Mouse (Mus musculus): Measurements from ENCODE around the gene Gata3. TPM values are rescaled to one million over a fixed set of nuclear protein-coding genes. Genes with fewer than 3 reads are reported as not detected.

Gata3 gene
- polyA plus RNA-seq, 1 experiment from 2014 or later: 22.6 TPM

- H3K4me3 ChIP-seq: no peak overlapping the region
- H3K4me2 ChIP-seq (replicated peaks): no peak overlapping the region
- no peak for ATAC-seq (ENCODE audit: insufficient number of reproducible peaks, insufficient read depth, low FRiP score, low TSS enrichment)
- H3K36me3 ChIP-seq: no peaks in the 10 kb centered on the region
- H3K9me3 ChIP-seq: no peaks in the 10 kb centered on the region
- WGBS: 23% methylated on average over 4 of the region's 4 CpGs
- no peak overlapping the region for H3K27ac ChIP-seq
- peaks cover 22% of the 10 kb centered on the region; the same call in 1 of the 2 replicates for H3K4me1 ChIP-seq
- H3K9ac ChIP-seq: no peak overlapping the region
- H3K27me3 ChIP-seq: peaks cover 41% of the 10 kb centered on the region
These were observed 18.6 kb downstream of the Gata3 start for GRCm38 (mm10) chr2:9871141-9871716.

GRCm38 (mm10) chr2:9867092-9867825 lies 22.6 kb downstream of the Gata3 start:
- no peaks in the 10 kb centered on the region for H3K9me3 ChIP-seq
- peaks cover 5% of the 10 kb centered on the region; the same call in 1 of the 2 replicates for H3K4me1 ChIP-seq
- no peak overlapping the region for H3K4me2 ChIP-seq (replicated peaks)
- WGBS: 82% methylated on average over 12 of the region's 12 CpGs
- no peak overlapping the region for H3K4me3 ChIP-seq
- no peak overlapping the region for H3K9ac ChIP-seq
- ATAC-seq (ENCODE audit: insufficient number of reproducible peaks, insufficient read depth, low FRiP score, low TSS enrichment): no peak
- no peaks in the 10 kb centered on the region for H3K36me3 ChIP-seq
- no peak overlapping the region for H3K27ac ChIP-seq
- peaks cover 14% of the 10 kb centered on the region; the same call in 1 of the 2 replicates for H3K27me3 ChIP-seq

- Histone ChIP-seq H3K4me3 (no peak overlapping the region), H3K9ac (no peak overlapping the region), H3K27me3 (no peaks in the 10 kb centered on the region), H3K4me1 (no peaks in the 10 kb centered on the region), H3K36me3 (no peaks in the 10 kb centered on the region), H3K4me2 (replicated peaks) (no peak overlapping the region), H3K27ac (no peak overlapping the region), H3K9me3 (no peaks in the 10 kb centered on the region)
- WGBS: 86% methylated on average over 5 of the region's 5 CpGs
- ATAC-seq (ENCODE audit: insufficient number of reproducible peaks, insufficient read depth, low FRiP score, low TSS enrichment): no peak
These were observed 29.1 kb downstream of the Gata3 start for GRCm38 (mm10) chr2:9860698-9861097.

GRCm38 (mm10) chr2:9855861-9856260 lies 34.0 kb downstream of the Gata3 start:
- no peak overlapping the region for H3K27ac ChIP-seq
- H3K4me1 ChIP-seq: no peaks in the 10 kb centered on the region
- H3K36me3 ChIP-seq: no peaks in the 10 kb centered on the region
- WGBS: 35% methylated on average over 4 of the region's 4 CpGs
- H3K9me3 ChIP-seq: no peaks in the 10 kb centered on the region
- no peaks in the 10 kb centered on the region for H3K27me3 ChIP-seq
- no peak overlapping the region for H3K9ac ChIP-seq
- ATAC-seq (ENCODE audit: insufficient number of reproducible peaks, insufficient read depth, low FRiP score, low TSS enrichment): no peak
- no peak overlapping the region for H3K4me2 ChIP-seq (replicated peaks)
- no peak overlapping the region for H3K4me3 ChIP-seq

GRCm38 (mm10) chr2:9852851-9853576 lies 36.8 kb downstream of the Gata3 start:
- Histone ChIP-seq H3K27me3 (no peaks in the 10 kb centered on the region), H3K4me2 (replicated peaks) (no peak overlapping the region), H3K27ac (no peak overlapping the region), H3K4me1 (no peaks in the 10 kb centered on the region), H3K4me3 (no peak overlapping the region), H3K9ac (no peak overlapping the region), H3K36me3 (no peaks in the 10 kb centered on the region), H3K9me3 (no peaks in the 10 kb centered on the region)
- ATAC-seq (ENCODE audit: insufficient number of reproducible peaks, insufficient read depth, low FRiP score, low TSS enrichment): no peak
- WGBS: 55% methylated on average over 13 of the region's 13 CpGs

- ATAC-seq (ENCODE audit: insufficient number of reproducible peaks, insufficient read depth, low FRiP score, low TSS enrichment): no peak
- Histone ChIP-seq H3K9ac (no peak overlapping the region), H3K27me3 (no peaks in the 10 kb centered on the region), H3K4me1 (no peaks in the 10 kb centered on the region), H3K4me3 (no peak overlapping the region), H3K36me3 (no peaks in the 10 kb centered on the region), H3K4me2 (replicated peaks) (no peak overlapping the region), H3K27ac (no peak overlapping the region), H3K9me3 (no peaks in the 10 kb centered on the region)
- 40% methylated on average over 7 of the region's 7 CpGs for WGBS
These were observed 54.6 kb downstream of the Gata3 start for GRCm38 (mm10) chr2:9835195-9835594.

GRCm38 (mm10) chr2:9833712-9834111 lies 56.1 kb downstream of the Gata3 start:
- H3K4me1 ChIP-seq: no peaks in the 10 kb centered on the region
- H3K9me3 ChIP-seq: no peaks in the 10 kb centered on the region
- H3K27me3 ChIP-seq: no peaks in the 10 kb centered on the region
- H3K36me3 ChIP-seq: no peaks in the 10 kb centered on the region
- no peak overlapping the region for H3K27ac ChIP-seq
- H3K4me3 ChIP-seq: no peak overlapping the region
- H3K4me2 ChIP-seq (replicated peaks): no peak overlapping the region
- no peak overlapping the region for H3K9ac ChIP-seq
- WGBS: 78% methylated on average over 7 of the region's 7 CpGs
- no peak for ATAC-seq (ENCODE audit: insufficient number of reproducible peaks, insufficient read depth, low FRiP score, low TSS enrichment)

- H3K36me3 ChIP-seq: no peaks in the 10 kb centered on the region
- no peak overlapping the region for H3K4me2 ChIP-seq (replicated peaks)
- no peak overlapping the region for H3K27ac ChIP-seq
- H3K4me3 ChIP-seq: no peak overlapping the region
- H3K9me3 ChIP-seq: no peaks in the 10 kb centered on the region
- H3K4me1 ChIP-seq: no peaks in the 10 kb centered on the region
- 19% methylated on average over 3 of the region's 3 CpGs for WGBS
- no peak overlapping the region for H3K9ac ChIP-seq
- H3K27me3 ChIP-seq: no peaks in the 10 kb centered on the region
- no peak for ATAC-seq (ENCODE audit: insufficient number of reproducible peaks, insufficient read depth, low FRiP score, low TSS enrichment)
These were observed 62.2 kb downstream of the Gata3 start for GRCm38 (mm10) chr2:9827624-9828023.

GRCm38 (mm10) chr2:9820611-9821010 lies 69.2 kb downstream of the Gata3 start:
- H3K9ac ChIP-seq: no peak overlapping the region
- H3K27ac ChIP-seq: no peak overlapping the region
- no peak overlapping the region for H3K4me3 ChIP-seq
- H3K4me2 ChIP-seq (replicated peaks): no peak overlapping the region
- WGBS: 67% methylated on average over 8 of the region's 8 CpGs
- H3K9me3 ChIP-seq: no peaks in the 10 kb centered on the region
- H3K4me1 ChIP-seq: no peaks in the 10 kb centered on the region
- H3K36me3 ChIP-seq: no peaks in the 10 kb centered on the region
- no peaks in the 10 kb centered on the region for H3K27me3 ChIP-seq
- no peak for ATAC-seq (ENCODE audit: insufficient number of reproducible peaks, insufficient read depth, low FRiP score, low TSS enrichment)

GRCm38 (mm10) chr2:9818177-9818785 lies 71.6 kb downstream of the Gata3 start:
- Histone ChIP-seq H3K27me3 (no peaks in the 10 kb centered on the region), H3K36me3 (no peaks in the 10 kb centered on the region), H3K4me3 (no peak overlapping the region), H3K4me1 (no peaks in the 10 kb centered on the region), H3K9me3 (no peaks in the 10 kb centered on the region), H3K4me2 (replicated peaks) (no peak overlapping the region), H3K9ac (no peak overlapping the region), H3K27ac (no peak overlapping the region)
- WGBS: 62% methylated on average over 7 of the region's 7 CpGs
- no peak for ATAC-seq (ENCODE audit: insufficient number of reproducible peaks, insufficient read depth, low FRiP score, low TSS enrichment)

All from embryonic facial prominence, embryonic 12.5 days (tissue).